Mouse (Mus musculus): ENCODE measurements around the gene Olfr659. TPM values are rescaled to one million over a fixed set of nuclear protein-coding genes. Genes with fewer than 3 reads are reported as not detected.

Gene Olfr659
- not detected for total RNA-seq (2021)
- long read RNA-seq, experiment 1: 0 reads
- long read RNA-seq, experiment 2: 0 reads

DNA sequence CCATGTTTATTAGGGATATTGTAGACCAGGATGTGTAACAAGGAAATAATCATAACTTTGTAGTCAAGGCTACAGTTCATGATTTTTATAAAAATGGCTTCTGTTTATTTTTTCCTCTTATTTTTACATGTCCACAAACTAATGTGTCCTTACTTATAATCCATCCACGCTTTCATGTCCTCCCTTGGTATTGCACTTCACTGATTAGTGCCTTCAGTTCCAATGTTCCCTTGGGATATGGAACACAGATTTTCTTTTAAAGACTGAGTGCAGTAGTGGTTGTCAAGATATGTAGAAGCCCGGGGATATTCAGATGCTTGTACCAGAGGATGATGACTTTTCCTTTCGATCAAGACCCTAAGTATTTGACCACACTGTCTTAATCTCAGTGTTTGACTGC is at the start of gene Olfr659:
Olfr659 (plus strand) TSS at position 301 of the 400 bp plus-strand sequence.
- DNase-seq: no peak

DNA sequence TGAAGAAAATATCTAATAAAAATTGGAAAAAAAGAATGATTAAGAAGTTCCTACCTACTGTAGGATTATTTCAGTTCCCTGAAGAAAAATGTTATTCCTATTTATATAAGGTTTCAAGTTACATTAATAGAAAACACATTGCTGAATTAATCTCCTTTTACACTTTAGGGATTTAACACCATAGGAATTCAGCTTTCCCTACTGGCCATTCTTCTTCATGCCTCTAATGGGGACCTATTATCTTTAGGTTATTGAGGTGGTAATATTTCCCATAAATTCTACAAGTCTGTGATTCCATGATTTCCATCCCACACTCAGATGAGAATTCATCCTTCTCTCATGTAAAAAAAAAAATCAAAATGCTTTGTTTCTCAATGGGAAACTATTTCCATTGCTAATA is 42.1 kb upstream of the Olfr659 start, which contains the start of gene Olfr657:
Olfr657 (plus strand) TSS at position 301 of the 400 bp plus-strand sequence.
- DNase-seq: no peak

DNA sequence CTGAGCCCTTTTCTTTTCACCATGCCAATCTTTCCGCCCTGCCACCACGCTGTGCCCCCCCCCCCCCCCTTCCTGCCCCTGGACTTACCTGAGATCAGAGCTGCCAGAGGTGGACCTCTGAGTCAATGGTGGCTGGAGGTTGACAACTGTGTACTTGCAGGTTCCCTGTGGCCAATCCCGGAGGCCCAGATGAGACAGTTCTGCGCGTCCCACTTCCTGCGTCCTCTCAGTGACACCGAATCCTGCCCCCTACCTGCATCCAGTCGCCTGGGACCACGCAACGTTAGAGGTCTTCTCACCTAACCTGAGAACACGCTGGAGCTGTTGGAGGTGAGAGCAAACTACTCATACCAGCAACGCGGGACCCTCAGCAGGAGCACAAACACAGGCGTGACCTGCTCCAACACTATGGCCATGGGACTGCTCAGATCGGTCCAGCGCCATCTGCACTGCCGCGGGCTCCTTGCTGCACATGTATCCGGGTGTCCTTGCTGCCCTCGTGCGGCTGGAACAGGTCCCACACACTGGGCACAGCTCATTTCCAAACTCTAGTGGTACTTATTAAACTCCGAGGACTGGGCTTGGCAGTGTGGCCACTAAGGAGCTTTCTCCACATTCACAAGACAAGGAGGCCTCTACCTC is 19.6 kb upstream of the Olfr659 start, which contains the start of gene Olfr658:
Olfr658 (minus strand) TSS at position 465 of the 642 bp plus-strand sequence.
- DNase-seq: peak; percentile 17 to 22

DNA sequence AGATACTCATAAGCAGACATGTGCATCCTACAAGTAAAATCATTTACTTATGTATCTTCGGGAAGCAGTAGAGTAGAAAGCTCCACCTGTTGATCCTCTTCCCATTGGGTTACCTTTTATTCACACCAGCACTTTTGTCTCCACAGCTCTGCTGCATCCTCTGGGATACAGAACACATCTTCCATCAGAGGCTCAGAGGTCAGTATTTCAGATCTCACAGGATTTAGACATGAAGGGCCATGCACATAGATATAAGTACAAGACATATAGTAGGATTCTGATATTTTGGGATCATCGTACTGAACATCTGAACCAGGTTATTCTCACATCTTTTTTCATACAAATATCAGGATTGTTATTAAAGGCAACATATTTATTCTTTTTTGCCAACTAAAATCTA is 19.6 kb downstream of the Olfr659 start, which contains the start of gene Olfr661:
Olfr661 (plus strand) TSS at position 301 of the 400 bp plus-strand sequence.
- no peak for DNase-seq

Other genes starting within 250 kb of the Olfr659 start
- gene Trim30a, start 201.6 kb upstream of the Olfr659 start, total RNA-seq (2021): 1 to 10 TPM; 4.3 to 4.9 TPM
- gene Trim30d, start 158.9 kb upstream of the Olfr659 start, total RNA-seq (2021): under 1 TPM; 0.87 to 0.97 TPM
- gene Olfr651, start 116.6 kb upstream of the Olfr659 start, total RNA-seq (2021): not detected
- gene Olfr652, start 105.9 kb upstream of the Olfr659 start, total RNA-seq (2021): not detected
- not detected for gene Olfr653, start 89.4 kb upstream of the Olfr659 start, total RNA-seq (2021)
- gene Olfr654, start 79.7 kb upstream of the Olfr659 start, total RNA-seq (2021): not detected
- not detected for gene Olfr655, start 65.0 kb upstream of the Olfr659 start, total RNA-seq (2021)
- not detected for gene Olfr656, start 52.8 kb upstream of the Olfr659 start, total RNA-seq (2021)
- gene Olfr657, start 42.0 kb upstream of the Olfr659 start, total RNA-seq (2021): not detected
- not detected for gene Olfr658, start 19.4 kb upstream of the Olfr659 start, total RNA-seq (2021)
- gene Olfr661, start 19.7 kb downstream of the Olfr659 start, total RNA-seq (2021): not detected
- gene Usp17le, start 110.7 kb downstream of the Olfr659 start, total RNA-seq (2021): not detected
- not detected for gene Usp17lb, start 175.8 kb downstream of the Olfr659 start, total RNA-seq (2021)
- gene Usp17la, start 190.3 kb downstream of the Olfr659 start, total RNA-seq (2021): not detected
- not detected for gene Olfr665, start 211.3 kb downstream of the Olfr659 start, total RNA-seq (2021)
- not detected for gene Olfr666, start 229.2 kb downstream of the Olfr659 start, total RNA-seq (2021)

All from heart, adult 18-20 months (tissue).